Mouse (Mus musculus) hindbrain, embryonic 10.5 days (tissue): ENCODE data around the gene Hoxb8. TPM values are rescaled to one million over a fixed set of nuclear protein-coding genes. Genes with fewer than 3 reads are reported as not detected.
A peak's percentile ranks its signal among the peaks of the same experiment; 100 is the strongest.

Source experiments
- DNase-seq: peaks from one replicate; pipeline ENCODE4 v3.0.0-alpha.2; 2017; ENCODE audit warnings: low spot score
- H3K27ac ChIP-seq: fragments of 300-500 bp; sonication (generic); 2 replicates; pipeline ENCODE4 v1.5.1; 2016; ENCODE audit warnings: mild to moderate bottlenecking, moderate library complexity
- H3K27me3 ChIP-seq: fragments of 300-500 bp; sonication (generic); 2 replicates; pipeline ENCODE4 v1.6.1; 2016; ENCODE audit warnings: mild to moderate bottlenecking; ENCODE audit not compliant: poor library complexity, insufficient read depth, severe bottlenecking
- H3K36me3 ChIP-seq: fragments of 300-500 bp; sonication (generic); 2 replicates; pipeline ENCODE4 v1.6.1; 2016; ENCODE audit warnings: mild to moderate bottlenecking, moderate library complexity
- H3K4me1 ChIP-seq: fragments of 300-500 bp; sonication (generic); replicated peaks from 2 replicates; pipeline ENCODE4 v1.6.1; 2016; ENCODE audit warnings: mild to moderate bottlenecking
- H3K4me3 ChIP-seq: fragments of 300-500 bp; sonication (generic); 2 replicates; pipeline ENCODE4 v1.5.1; 2016; ENCODE audit warnings: mild to moderate bottlenecking, moderate library complexity
- H3K9me3 ChIP-seq: fragments of 300-500 bp; sonication (generic); 2 replicates; pipeline ENCODE4 v1.6.1; 2016; ENCODE audit warnings: mild to moderate bottlenecking, moderate library complexity
- WGBS: fragments of 180-500 bp; shearing (Covaris S2); methylation state at CpG from one replicate; pipeline ENCODE4 v1.1.7; 2016; 5-methylcytosine and 5-hydroxymethylcytosine counted together
- polyA plus RNA-seq: library from polyadenylated mRNA; unstranded; fragments of >200 nt; fragmentation: Nextera tagmentation; extraction: Ambion mirVana; gene quantifications from 2 replicates; pipeline ENCODE4 v1.2.1, GENCODE M21; 2016

The Hoxb8 gene
- polyA plus RNA-seq, 1 experiment from 2014 or later, result 0.08 TPM

DNA sequence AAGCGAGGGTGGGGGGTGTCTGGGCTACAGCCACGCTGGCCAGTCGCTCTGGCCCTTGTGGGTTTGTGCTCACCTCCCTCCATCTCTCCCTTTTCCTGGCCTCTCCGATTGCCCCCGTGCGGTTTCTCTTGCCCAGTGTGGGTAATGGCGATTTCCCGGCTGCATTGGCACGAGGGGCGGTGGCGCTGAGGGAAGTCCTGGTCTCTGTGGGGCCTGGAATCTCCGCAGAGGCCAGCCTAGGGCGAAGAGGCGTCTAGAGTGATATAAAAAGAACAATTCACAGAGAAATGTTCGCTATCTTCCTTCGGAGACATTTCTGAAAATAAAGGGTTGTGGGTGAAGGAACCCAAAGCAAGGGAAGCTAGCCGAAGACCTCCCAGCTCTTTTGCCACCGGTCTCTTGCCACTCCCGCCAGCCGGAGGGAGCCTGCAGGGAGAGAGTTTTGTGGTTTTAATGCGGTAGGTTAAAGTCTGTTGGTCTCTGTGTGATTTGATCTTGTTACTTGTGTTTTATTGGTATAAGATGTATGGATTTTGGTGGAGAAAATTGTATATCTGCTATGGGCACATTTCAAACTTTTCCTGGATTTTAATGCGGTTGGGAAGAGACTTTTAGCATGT is 11.7 kb downstream of the Hoxb8 start:
- H3K4me3 ChIP-seq, result no peak overlapping the region
- DNase-seq, result no peak
- no peaks in the 10 kb centered on the region for H3K9me3 ChIP-seq
- H3K36me3 ChIP-seq, result no peaks in the 10 kb centered on the region
- 1% methylated on average over 22 of the region's 22 CpGs for WGBS
- H3K27me3 ChIP-seq, result peaks cover 100% of the 10 kb centered on the region
- no peak overlapping the region for H3K27ac ChIP-seq
- no peaks in the 10 kb centered on the region for H3K4me1 ChIP-seq

GRCm38 (mm10) chr11:96294245-96295091 is 12.8 kb downstream of the Hoxb8 start:
- 1% methylated on average over 32 of the region's 32 CpGs for WGBS
- Histone ChIP-seq H3K27ac (no peak overlapping the region), H3K9me3 (no peaks in the 10 kb centered on the region), H3K4me3 (no peak overlapping the region), H3K4me1 (peaks cover 5% of the 10 kb centered on the region; the same call in 1 of the 2 replicates), H3K36me3 (no peaks in the 10 kb centered on the region), H3K27me3 (peaks cover 100% of the 10 kb centered on the region)
- peak; percentile 85 for DNase-seq

GRCm38 (mm10) chr11:96295092-96295835 is 13.6 kb downstream of the Hoxb8 start:
- H3K4me3 ChIP-seq, result no peak overlapping the region
- WGBS, result 1% methylated on average over 30 of the region's 30 CpGs
- H3K4me1 ChIP-seq, result peaks cover 6% of the 10 kb centered on the region; the same call in 1 of the 2 replicates
- no peak for DNase-seq
- H3K27ac ChIP-seq, result no peak overlapping the region
- H3K9me3 ChIP-seq, result no peaks in the 10 kb centered on the region
- peaks cover 100% of the 10 kb centered on the region for H3K27me3 ChIP-seq
- no peaks in the 10 kb centered on the region for H3K36me3 ChIP-seq

DNA sequence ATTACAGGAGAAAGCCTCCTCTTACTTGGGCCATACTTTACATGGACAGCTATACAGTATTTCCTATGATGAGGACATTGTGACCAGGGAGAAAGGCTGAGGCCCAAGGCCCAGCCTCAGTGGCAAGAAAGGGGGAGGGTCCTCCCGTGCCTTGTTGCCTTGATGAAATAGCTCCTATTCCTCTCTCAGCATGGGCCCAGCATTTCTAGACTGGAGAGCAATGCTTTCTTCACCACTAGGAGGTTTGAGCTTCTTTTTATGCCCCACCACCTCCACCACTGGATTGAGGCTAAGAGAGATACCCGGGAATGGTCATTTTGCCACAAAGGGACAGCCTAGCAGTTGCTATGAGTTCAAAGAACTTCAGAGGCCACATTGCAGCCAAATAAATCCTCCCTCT is 15.3 kb downstream of the Hoxb8 start:
- Histone ChIP-seq H3K27me3 (peaks cover 100% of the 10 kb centered on the region), H3K36me3 (no peaks in the 10 kb centered on the region), H3K4me1 (peaks cover 12% of the 10 kb centered on the region; the same call in 1 of the 2 replicates), H3K27ac (no peak overlapping the region), H3K9me3 (no peaks in the 10 kb centered on the region), H3K4me3 (no peak overlapping the region)
- DNase-seq, result no peak
- WGBS, result 1% methylated on average over 2 of the region's 2 CpGs

DNA sequence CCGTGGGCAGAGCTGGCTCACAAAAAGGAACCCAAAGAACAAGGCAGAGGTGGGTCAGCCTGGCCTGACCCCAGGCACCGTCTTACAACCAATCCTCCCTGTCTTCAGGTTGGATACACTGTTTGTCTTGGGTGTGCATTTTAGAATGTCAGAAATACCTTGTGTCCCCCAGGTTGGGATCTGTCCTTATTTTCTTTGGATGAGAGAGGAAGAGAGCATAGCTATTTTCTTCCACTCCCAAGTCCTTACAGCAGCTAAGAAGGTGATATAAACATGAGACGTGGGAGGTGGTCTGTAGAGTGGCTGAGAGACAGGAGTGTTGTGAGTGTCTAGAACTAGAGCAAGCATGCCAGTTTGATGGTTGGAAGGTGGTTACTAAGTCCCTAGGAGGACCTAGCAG is 15.7 kb downstream of the Hoxb8 start:
- no peak for DNase-seq
- Histone ChIP-seq H3K27me3 (peaks cover 100% of the 10 kb centered on the region), H3K4me3 (no peak overlapping the region), H3K4me1 (peaks cover 12% of the 10 kb centered on the region; the same call in 1 of the 2 replicates), H3K27ac (no peak overlapping the region), H3K36me3 (no peaks in the 10 kb centered on the region), H3K9me3 (no peaks in the 10 kb centered on the region)
- WGBS, result 2% methylated on average over 3 of the region's 3 CpGs

DNA sequence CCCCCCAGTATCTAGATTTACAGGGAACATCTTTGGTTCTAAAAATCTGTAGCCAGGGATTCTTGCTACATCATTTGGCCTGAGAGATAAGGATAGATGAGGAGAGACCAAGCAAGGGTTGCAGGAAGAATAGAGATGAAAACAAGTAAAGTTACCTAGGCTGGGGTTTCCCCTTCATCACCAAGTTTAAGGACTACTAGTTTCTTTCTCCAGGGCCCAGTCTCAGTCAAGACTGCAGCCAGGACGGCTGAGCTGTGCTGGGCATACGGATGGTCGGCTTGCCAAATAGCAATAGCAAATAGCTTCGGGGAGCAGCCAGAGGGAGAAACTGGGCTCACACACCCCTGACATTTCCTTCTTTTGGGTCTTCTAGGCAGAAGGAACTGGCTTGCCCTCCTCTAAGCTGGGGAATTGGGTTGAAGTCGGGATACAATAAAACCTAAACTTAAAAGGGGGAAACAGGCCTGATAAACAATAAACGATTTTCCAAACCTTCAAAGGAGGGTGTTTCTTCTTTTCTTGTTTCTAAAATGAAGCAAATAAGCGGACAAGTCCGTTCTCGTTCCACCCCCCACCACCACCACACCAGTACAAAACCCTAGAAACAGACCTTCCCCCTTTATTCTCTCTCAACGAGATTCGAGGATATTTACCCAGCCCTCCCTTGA is 16.4 kb downstream of the Hoxb8 start:
- Histone ChIP-seq H3K4me1 (peaks cover 14% of the 10 kb centered on the region; the same call in 1 of the 2 replicates), H3K9me3 (no peaks in the 10 kb centered on the region), H3K4me3 (no peak overlapping the region), H3K27ac (no peak overlapping the region), H3K27me3 (peaks cover 100% of the 10 kb centered on the region), H3K36me3 (no peaks in the 10 kb centered on the region)
- 4% methylated on average over 11 of the region's 11 CpGs for WGBS
- DNase-seq, result peak; percentile 50

- Histone ChIP-seq H3K9me3 (no peaks in the 10 kb centered on the region), H3K27ac (no peak overlapping the region), H3K4me3 (peak overlapping the region; percentile 18; the same call in 1 of the 2 replicates), H3K36me3 (no peaks in the 10 kb centered on the region), H3K4me1 (peaks cover 22% of the 10 kb centered on the region), H3K27me3 (peaks cover 100% of the 10 kb centered on the region)
- DNase-seq, result peak; percentile 69
- WGBS, result under 1% methylated on average over 66 of the region's 66 CpGs
Observed at GRCm38 (mm10) chr11:96298895-96299667, 17.4 kb downstream of the Hoxb8 start.

DNA sequence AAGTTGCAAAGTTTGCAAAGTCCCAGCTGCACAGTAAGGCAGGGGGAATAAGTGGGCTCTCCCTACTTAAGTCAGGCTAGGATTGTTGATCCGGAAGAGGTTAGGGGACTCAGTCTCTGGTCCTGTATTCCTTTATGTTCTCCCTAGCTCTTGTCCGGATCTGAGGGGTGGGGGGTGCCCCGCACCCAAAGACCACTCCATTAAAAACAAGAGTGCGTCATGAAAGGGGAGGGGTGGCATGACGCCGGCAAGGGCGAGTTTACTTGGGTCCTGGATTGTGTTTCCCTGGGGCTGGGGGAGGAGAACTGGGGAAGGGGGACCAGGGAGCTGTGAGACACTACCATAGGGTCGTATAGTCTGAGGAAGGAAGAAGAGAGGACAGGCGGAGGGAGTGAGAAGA is 18.1 kb downstream of the Hoxb8 start:
- no peaks in the 10 kb centered on the region for H3K9me3 ChIP-seq
- H3K36me3 ChIP-seq, result no peaks in the 10 kb centered on the region
- peaks cover 22% of the 10 kb centered on the region for H3K4me1 ChIP-seq
- WGBS, result 2% methylated on average over 9 of the region's 9 CpGs
- H3K27ac ChIP-seq, result no peak overlapping the region
- H3K27me3 ChIP-seq, result peaks cover 100% of the 10 kb centered on the region
- DNase-seq, result no peak
- no peak overlapping the region for H3K4me3 ChIP-seq

DNA sequence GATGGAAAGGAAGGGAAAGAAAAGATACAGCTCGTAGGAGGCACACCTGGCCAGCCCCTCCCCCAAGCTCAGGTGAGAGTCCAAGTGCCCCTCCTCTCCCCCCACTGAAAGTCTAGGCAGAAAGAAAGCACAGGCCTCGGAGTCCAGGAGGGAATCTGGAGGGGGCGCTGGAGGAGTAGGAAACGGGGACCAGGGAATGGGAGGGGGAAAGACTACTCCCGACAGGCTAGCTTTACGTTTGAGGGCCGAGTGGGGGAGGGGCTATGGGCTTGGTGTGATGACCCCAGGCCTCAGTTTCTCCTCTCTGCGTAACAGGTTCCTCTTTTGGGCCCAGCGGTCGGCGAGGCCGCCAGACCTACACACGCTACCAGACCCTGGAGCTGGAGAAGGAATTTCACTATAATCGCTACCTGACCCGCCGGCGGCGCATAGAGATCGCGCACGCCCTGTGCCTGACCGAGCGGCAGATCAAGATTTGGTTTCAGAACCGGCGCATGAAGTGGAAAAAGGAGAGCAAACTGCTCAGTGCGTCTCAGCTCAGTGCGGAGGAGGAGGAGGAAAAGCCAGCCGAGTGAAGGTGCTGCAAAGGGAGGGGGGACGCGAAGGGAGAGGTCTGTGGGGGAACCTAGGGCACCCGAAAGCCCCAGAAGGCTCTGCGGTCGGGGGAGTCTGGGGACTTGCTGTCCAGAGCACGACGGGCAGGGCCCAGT is 18.8 kb downstream of the Hoxb8 start:
- peaks cover 22% of the 10 kb centered on the region for H3K4me1 ChIP-seq
- no peak overlapping the region for H3K4me3 ChIP-seq
- WGBS, result 1% methylated on average over 35 of the region's 35 CpGs
- H3K27me3 ChIP-seq, result peaks cover 100% of the 10 kb centered on the region
- H3K27ac ChIP-seq, result no peak overlapping the region
- H3K9me3 ChIP-seq, result no peaks in the 10 kb centered on the region
- DNase-seq, result no peak
- no peaks in the 10 kb centered on the region for H3K36me3 ChIP-seq

GRCm38 (mm10) chr11:96301064-96301431 is 19.3 kb downstream of the Hoxb8 start:
- no peak overlapping the region for H3K4me3 ChIP-seq
- DNase-seq, result no peak

GRCm38 (mm10) chr11:96301837-96302236 is 20.1 kb downstream of the Hoxb8 start:
- Histone ChIP-seq H3K27ac (no peak overlapping the region), H3K36me3 (no peaks in the 10 kb centered on the region), H3K4me1 (peaks cover 22% of the 10 kb centered on the region), H3K9me3 (no peaks in the 10 kb centered on the region), H3K4me3 (no peak overlapping the region), H3K27me3 (peaks cover 100% of the 10 kb centered on the region)
- DNase-seq, result peak; percentile 54
- WGBS, result 1% methylated on average over 15 of the region's 15 CpGs

More at GRCm38 (mm10) chr11:96301064-96301431, 19.3 kb downstream of the Hoxb8 start:
- Histone ChIP-seq H3K36me3 (no peaks in the 10 kb centered on the region), H3K4me1 (peaks cover 22% of the 10 kb centered on the region), H3K27me3 (peaks cover 100% of the 10 kb centered on the region), H3K27ac (no peak overlapping the region), H3K9me3 (no peaks in the 10 kb centered on the region)
- WGBS, result 2% methylated on average over 10 of the region's 10 CpGs
